Mouse (Mus musculus) MEL (cell line): ENCODE measurements around the gene Gemin7. TPM values are rescaled to one million over a fixed set of nuclear protein-coding genes. Genes with fewer than 3 reads are reported as not detected.

Experiments used
- DNase-seq: peaks from one replicate; pipeline ENCODE4 v3.0.0; 2011; ENCODE audit warnings: low read depth, low spot score
- H3K27ac ChIP-seq: 2 replicates; pipeline ENCODE4 v1.5.1; 2012; ENCODE audit warnings: low read depth, mild to moderate bottlenecking, control low read depth, low read length, moderate library complexity; ENCODE audit not compliant: control insufficient read depth
- H3K27me3 ChIP-seq, 2 experiments: fragments of 150-350 bp in 1 of 2; sonication (generic) in 1 of 2; 2 replicates each; pipeline ENCODE4 v1.6.1; 2012; ENCODE audit warnings: low read length in 2 of 2, mild to moderate bottlenecking in 2 of 2, improper control_type of control experiment in 1 of 2, moderate library complexity in 1 of 2; ENCODE audit not compliant: insufficient read depth in 2 of 2, control insufficient read depth in 1 of 2
- H3K36me3 ChIP-seq, 2 experiments: 2 replicates each; pipeline ENCODE4 v1.6.1; 2012 to 2014; ENCODE audit warnings: low read length in 2 of 2, improper control_type of control experiment in 1 of 2, inconsistent platforms in 1 of 2, mild to moderate bottlenecking in 1 of 2; ENCODE audit not compliant: insufficient read depth in 2 of 2, control insufficient read depth in 1 of 2
- H3K4me1 ChIP-seq, 2 experiments: fragments of 150-350 bp in 1 of 2; sonication (generic) in 1 of 2; 2 replicates each; pipeline ENCODE4 v1.6.1; 2012; ENCODE audit warnings: low read length in 2 of 2, improper control_type of control experiment in 1 of 2, mild to moderate bottlenecking in 1 of 2; ENCODE audit not compliant: insufficient read depth in 2 of 2, control insufficient read depth in 1 of 2
- H3K4me3 ChIP-seq, 2 experiments: fragments of 150-350 bp in 1 of 2; sonication (generic) in 1 of 2; 2 replicates each; pipeline ENCODE4 v1.5.1; 2012; ENCODE audit warnings: low read depth in 2 of 2, low read length in 2 of 2, mild to moderate bottlenecking in 2 of 2, moderate library complexity in 2 of 2, control low read depth in 1 of 2, improper control_type of control experiment in 1 of 2; ENCODE audit not compliant: control insufficient read depth in 1 of 2, insufficient read depth in 1 of 2
- H3K79me2 ChIP-seq: 2 replicates; pipeline ENCODE4 v1.6.1; 2012; ENCODE audit warnings: mild to moderate bottlenecking, low read length, moderate library complexity; ENCODE audit not compliant: control insufficient read depth, poor library complexity, insufficient read depth
- H3K9ac ChIP-seq: 2 replicates; pipeline ENCODE4 v1.6.1; 2012; ENCODE audit warnings: low read depth, mild to moderate bottlenecking, control low read depth, low read length, moderate library complexity; ENCODE audit not compliant: control insufficient read depth, poor library complexity, severe bottlenecking
- H3K9me3 ChIP-seq: fragments of 150-350 bp; sonication (generic); replicated peaks from 2 replicates; pipeline ENCODE4 v1.6.1; 2012; ENCODE audit warnings: mild to moderate bottlenecking, low read length, improper control_type of control experiment, moderate library complexity; ENCODE audit not compliant: insufficient read depth
- BHLHE40 ChIP-seq: IDR thresholded peaks from 2 replicates; pipeline ENCODE4 v1.6.1; 2012; ENCODE audit warnings: low read depth, mild to moderate bottlenecking, inconsistent platforms, low read length, improper control_type of control experiment, borderline replicate concordance
- ELF1 ChIP-seq: IDR thresholded peaks from 2 replicates; pipeline ENCODE4 v1.6.1; 2014; ENCODE audit warnings: low read depth, mild to moderate bottlenecking, inconsistent platforms, low read length, improper control_type of control experiment, moderate library complexity
- EP300 ChIP-seq, 2 experiments: IDR thresholded peaks; 2 replicates each; pipeline ENCODE4 v1.6.1; 2011; ENCODE audit warnings: improper control_type of control experiment in 2 of 2, low read length in 2 of 2, low read depth in 1 of 2, mild to moderate bottlenecking in 1 of 2
- ETS1 ChIP-seq: IDR thresholded peaks from 2 replicates; pipeline ENCODE4 v1.6.1; 2012; ENCODE audit warnings: low read depth, mild to moderate bottlenecking, inconsistent platforms, low read length, improper control_type of control experiment, moderate library complexity
- GABPA ChIP-seq: IDR thresholded peaks from 2 replicates; pipeline ENCODE4 v1.6.1; 2012; ENCODE audit warnings: low read depth, mild to moderate bottlenecking, inconsistent platforms, low read length, improper control_type of control experiment, moderate library complexity
- GATA1 ChIP-seq: IDR thresholded peaks from 2 replicates; pipeline ENCODE4 v1.6.1; 2011; ENCODE audit warnings: low read depth, low read length, improper control_type of control experiment
- JUND ChIP-seq: IDR thresholded peaks from 2 replicates; pipeline ENCODE4 v1.6.1; 2011; ENCODE audit warnings: low read depth, mild to moderate bottlenecking, improper control_type of control experiment, low read length
- MAZ ChIP-seq: IDR thresholded peaks from 2 replicates; pipeline ENCODE4 v1.6.1; 2012; ENCODE audit warnings: low read depth, mild to moderate bottlenecking, inconsistent platforms, low read length, improper control_type of control experiment
- MEF2A ChIP-seq: IDR thresholded peaks from 2 replicates; pipeline ENCODE4 v1.6.1; 2014; ENCODE audit warnings: low read depth, mild to moderate bottlenecking, inconsistent platforms, low read length, improper control_type of control experiment; ENCODE audit not compliant: poor library complexity, insufficient replicate concordance, severe bottlenecking; ENCODE audit errors: extremely low read depth
- MXI1 ChIP-seq: IDR thresholded peaks from 2 replicates; pipeline ENCODE4 v1.6.1; 2011; ENCODE audit warnings: mild to moderate bottlenecking, low read depth, low read length, improper control_type of control experiment
- MYB ChIP-seq: IDR thresholded peaks from 2 replicates; pipeline ENCODE4 v1.6.1; 2011; ENCODE audit warnings: mild to moderate bottlenecking, low read depth, low read length, improper control_type of control experiment
- POLR2A ChIP-seq, 2 experiments: IDR thresholded peaks; 2 replicates each; pipeline ENCODE4 v1.6.1; 2011 to 2012; ENCODE audit warnings: low read length in 2 of 2, mild to moderate bottlenecking in 2 of 2, control low read depth in 1 of 2, improper control_type of control experiment in 1 of 2, low read depth in 1 of 2, moderate library complexity in 1 of 2; ENCODE audit not compliant: control insufficient read depth in 1 of 2, insufficient read depth in 1 of 2, poor library complexity in 1 of 2
- POLR2AphosphoS2 ChIP-seq: IDR thresholded peaks from 2 replicates; pipeline ENCODE4 v1.6.1; 2011; ENCODE audit warnings: low read length, improper control_type of control experiment
- POLR2AphosphoS5 ChIP-seq: IDR thresholded peaks from 2 replicates; pipeline ENCODE4 v1.6.1; 2012; ENCODE audit warnings: low read depth, borderline replicate concordance, mild to moderate bottlenecking, inconsistent platforms, low read length, moderate library complexity, mixed read lengths
- RAD21 ChIP-seq: IDR thresholded peaks from 2 replicates; pipeline ENCODE4 v1.6.1; 2011; ENCODE audit warnings: mild to moderate bottlenecking, low read depth, low read length, improper control_type of control experiment
- SMC3 ChIP-seq: IDR thresholded peaks from 2 replicates; pipeline ENCODE4 v1.6.1; 2011; ENCODE audit warnings: low read depth, low read length, improper control_type of control experiment
- TAL1 ChIP-seq: IDR thresholded peaks from 2 replicates; pipeline ENCODE4 v1.6.1; 2012; ENCODE audit warnings: mild to moderate bottlenecking, inconsistent platforms, low read length, moderate library complexity, mixed read lengths
- TBP ChIP-seq: IDR thresholded peaks from 2 replicates; pipeline ENCODE4 v1.8.0; 2011; ENCODE audit warnings: low read depth, low read length, improper control_type of control experiment
- TCF12 ChIP-seq: IDR thresholded peaks from 2 replicates; pipeline ENCODE4 v1.6.1; 2014; ENCODE audit warnings: low read depth, mild to moderate bottlenecking, inconsistent platforms, low read length, improper control_type of control experiment, moderate library complexity
- USF1 ChIP-seq: IDR thresholded peaks from 2 replicates; pipeline ENCODE4 v1.6.1; 2014; ENCODE audit warnings: low read depth, mild to moderate bottlenecking, inconsistent platforms, low read length, improper control_type of control experiment, moderate library complexity
- USF2 ChIP-seq, 2 experiments: IDR thresholded peaks; 2 replicates each; pipeline ENCODE4 v1.6.1; 2011 to 2012; ENCODE audit warnings: improper control_type of control experiment in 2 of 2, low read length in 2 of 2, borderline replicate concordance in 1 of 2, inconsistent platforms in 1 of 2, low read depth in 1 of 2, mild to moderate bottlenecking in 1 of 2; ENCODE audit not compliant: insufficient read depth in 1 of 2
- ZKSCAN1 ChIP-seq: IDR thresholded peaks from 2 replicates; pipeline ENCODE4 v1.6.1; 2012; ENCODE audit warnings: low read depth, mild to moderate bottlenecking, inconsistent platforms, low read length, improper control_type of control experiment, moderate library complexity
- ZNF384 ChIP-seq: IDR thresholded peaks from 2 replicates; pipeline ENCODE4 v1.6.1; 2012; ENCODE audit warnings: low read depth, mild to moderate bottlenecking, inconsistent platforms, low read length, improper control_type of control experiment
- polyA plus RNA-seq, 2 experiments: library from polyadenylated mRNA; stranded (reverse) in 1 of 2; unstranded in 1 of 2; fragments of >175 nt in 1 of 2; fragments of >200 nt in 1 of 2; gene quantifications; 2 replicates each; pipeline versions ENCODE4 v1.2.1 to v1.2.4; 2012; ENCODE audit warnings: low replicate concordance in 2 of 2, low read depth in 1 of 2; ENCODE audit not compliant: insufficient read length in 2 of 2, insufficient read depth in 1 of 2, missing spikeins in 1 of 2
- total RNA-seq: library from RNA; depleted of rRNA; stranded (reverse); fragments of 300-350 nt; gene quantifications from 2 replicates; pipeline ENCODE4 v1.2.3, GENCODE M21; 2012

The Gemin7 gene
- total and polyA plus RNA-seq, 3 experiments = 58.0 to 78.7 TPM; not detected in 1

GRCm38 (mm10) chr7:19575559-19575958 is 1.8 kb downstream of the Gemin7 start:
- TF ChIP-seq TBP (no peak), MXI1 (no peak), MYB (no peak), ELF1 (no peak), EP300 (IDR thresholded peaks at IDR 0.05; ENCODE audit: low read depth in 1 of 2, low read length in 2 of 2) (no peak), ETS1 (no peak), ZKSCAN1 (no peak), RAD21 (no peak)
- no peak for DNase-seq
- Histone ChIP-seq H3K27me3 (no peaks in the 10 kb centered on the region), H3K9me3 (no peaks in the 10 kb centered on the region), H3K4me1 (peaks cover 2 to 14% of the 10 kb centered on the region in 2 experiments; a peak in 3 of 4 replicates), H3K4me3 (no peak overlapping the region), H3K36me3 (peaks cover 0 to 19% of the 10 kb centered on the region in 2 experiments; a peak in 2 of 4 replicates), H3K9ac (no peak overlapping the region), H3K27ac (no peak overlapping the region), H3K79me2 (peaks cover 26% of the 10 kb centered on the region)

- Histone ChIP-seq H3K4me3 (peak overlapping the region; percentile 82 to 93), H3K27me3 (no peaks in the 10 kb centered on the region), H3K27ac (peak overlapping the region; percentile 54), H3K4me1 (peaks cover 2 to 14% of the 10 kb centered on the region in 2 experiments; a peak in 3 of 4 replicates), H3K9ac (peak overlapping the region; percentile 86), H3K36me3 (peaks cover 0 to 19% of the 10 kb centered on the region in 2 experiments; a peak in 3 of 4 replicates)
- no peak for DNase-seq
- TF ChIP-seq POLR2A (IDR thresholded peaks at IDR 0.05; ENCODE audit: control insufficient read depth in 1 of 2, insufficient read depth in 1 of 2, low read depth in 1 of 2, low read length in 2 of 2, poor library complexity in 1 of 2) (peak in 1 of 2 experiments; percentile 31; a peak in 1 of 4 replicates), SMC3 (no peak), ZKSCAN1 (no peak)
- TF ChIP-seq, all 39 proteins: peak for 1
- Histone ChIP-seq H3K79me2 (peaks cover 38% of the 10 kb centered on the region), H3K9me3 (no peaks in the 10 kb centered on the region)
Measured at GRCm38 (mm10) chr7:19573776-19574140, 3.6 kb downstream of the Gemin7 start.

GRCm38 (mm10) chr7:19572926-19573775 is 4.2 kb downstream of the Gemin7 start:
- H3K79me2 ChIP-seq = peaks cover 38% of the 10 kb centered on the region
- H3K9me3 ChIP-seq = no peaks in the 10 kb centered on the region
- H3K4me3 ChIP-seq = peak overlapping the region; percentile 82 to 93
- H3K9ac ChIP-seq = peak overlapping the region; percentile 86
- H3K27ac ChIP-seq = peak overlapping the region; percentile 65
- peaks cover 2 to 10% of the 10 kb centered on the region in 2 experiments; a peak in 3 of 4 replicates for H3K4me1 ChIP-seq
- no peaks in the 10 kb centered on the region for H3K27me3 ChIP-seq
- peaks cover 0 to 19% of the 10 kb centered on the region in 2 experiments; a peak in 3 of 4 replicates for H3K36me3 ChIP-seq
- peak; percentile 91 for DNase-seq
- TF ChIP-seq MXI1 (peak; percentile 86), TAL1 (no peak), USF1 (peak; percentile 46; the same call in 1 of the 2 replicates), MAZ (peak; percentile 85), ZKSCAN1 (no peak), GATA1 (no peak), POLR2AphosphoS2 (peak; percentile 83), POLR2AphosphoS5 (no peak), ELF1 (peak; percentile 59), GABPA (0 out of 2 replicates have a peak, but pooled peaks have one; percentile 10), USF2 (IDR thresholded peaks at IDR 0.05; ENCODE audit: borderline replicate concordance in 1 of 2, insufficient read depth in 1 of 2, low read depth in 1 of 2, low read length in 2 of 2) (no peak), MEF2A (no peak), BHLHE40 (peak; percentile 79; the same call in 1 of the 2 replicates), JUND (no peak), ZNF384 (no peak), TCF12 (peak; percentile 87)
